Mouse (Mus musculus) liver, postnatal 0 days (tissue): ENCODE data around the gene Scgb1b20. TPM values are rescaled to one million over a fixed set of nuclear protein-coding genes. Genes with fewer than 3 reads are reported as not detected.
"Not testable (repeated sequence)": the region's sequence is repeated elsewhere in the genome, so short reads cannot be mapped to it uniquely, and the experiment has no call there.

ENCODE experiments used
- ATAC-seq: fragments of 200-750 bp; cut with Nextera tagmentation; 2 replicates; pipeline ENCODE4 v1.8.0; 2017; ENCODE audit warnings: mild to moderate bottlenecking, moderate library complexity
- DNase-seq: peaks from one replicate; pipeline ENCODE4 v3.0.0-alpha.2; 2016
- H3K27ac ChIP-seq: fragments of 300-500 bp; sonication (generic); 2 replicates; pipeline ENCODE4 v1.5.1; 2014; ENCODE audit warnings: antibody characterized with exemption, moderate library complexity, mild to moderate bottlenecking, low read depth
- H3K27me3 ChIP-seq: fragments of 300-500 bp; sonication (generic); 2 replicates; pipeline ENCODE4 v1.6.1; 2014; ENCODE audit warnings: low read length, control low read depth, mixed read lengths; ENCODE audit not compliant: insufficient read depth
- H3K36me3 ChIP-seq: fragments of 300-500 bp; sonication (generic); replicated peaks from 2 replicates; pipeline ENCODE4 v1.6.1; 2014; ENCODE audit warnings: mild to moderate bottlenecking, control low read depth, low read length, moderate library complexity, mixed read lengths; ENCODE audit not compliant: insufficient read depth
- H3K4me1 ChIP-seq: fragments of 300-500 bp; sonication (generic); 2 replicates; pipeline ENCODE4 v1.6.1; 2014; ENCODE audit warnings: antibody characterized with exemption, mild to moderate bottlenecking, control low read depth; ENCODE audit not compliant: insufficient read depth
- H3K4me2 ChIP-seq: fragments of 300-500 bp; sonication (generic); 2 replicates; pipeline ENCODE4 v1.6.1; 2014; ENCODE audit warnings: low read depth, mild to moderate bottlenecking, low read length, moderate library complexity, mixed read lengths
- H3K4me3 ChIP-seq: fragments of 300-500 bp; sonication (generic); 2 replicates; pipeline ENCODE4 v1.5.1; 2014; ENCODE audit warnings: low read depth, low read length
- H3K9ac ChIP-seq: fragments of 300-500 bp; sonication (generic); replicated peaks from 2 replicates; pipeline ENCODE4 v1.6.1; 2014; ENCODE audit warnings: mild to moderate bottlenecking, moderate library complexity
- H3K9me3 ChIP-seq: fragments of 300-500 bp; sonication (generic); 2 replicates; pipeline ENCODE4 v1.6.1; 2016; ENCODE audit warnings: mild to moderate bottlenecking, control low read depth, low read length, mixed read lengths
- CTCF ChIP-seq: sonication (generic); IDR thresholded peaks from 2 replicates; pipeline ENCODE4 v1.5.1; 2016; ENCODE audit warnings: antibody characterized with exemption, low read depth
- EP300 ChIP-seq: IDR thresholded peaks from 2 replicates; pipeline ENCODE4 v1.6.1; 2016; ENCODE audit warnings: antibody characterized with exemption, low read depth, mild to moderate bottlenecking
- WGBS: fragments of 180-500 bp; shearing (Covaris S2); extraction: QIAGEN DNeasy Blood & Tissue Kit; methylation state at CpG from one replicate; pipeline ENCODE4 v1.1.7; 2014; ENCODE audit not compliant: insufficient replicate concordance; 5-methylcytosine and 5-hydroxymethylcytosine counted together
- polyA plus RNA-seq: library from polyadenylated mRNA; unstranded; fragments of >200 nt; fragmentation: Nextera tagmentation; extraction: Ambion mirVana; gene quantifications from 2 replicates; pipeline ENCODE4 v1.2.1, GENCODE M21; 2015

Scgb1b20 gene
- not detected in 2 replicates for polyA plus RNA-seq

- not testable (repeated sequence) for ATAC-seq, DNase-seq, H3K4me2 ChIP-seq, H3K27me3 ChIP-seq, H3K4me1 ChIP-seq, H3K9me3 ChIP-seq, H3K27ac ChIP-seq, H3K4me3 ChIP-seq, H3K36me3 ChIP-seq, H3K9ac ChIP-seq
- WGBS, result 70% methylated on average over 4 of the region's 4 CpGs
Measured at GRCm38 (mm10) chr7:33372934-33373333, at the start of gene Scgb1b20. Gene Scgb1b20 (plus strand): TSS chr7:33373234.

GRCm38 (mm10) chr7:33366222-33366621 lies 6.8 kb upstream of the Scgb1b20 start, which contains the start of gene Scgb2b20:
Gene Scgb2b20 (minus strand): TSS chr7:33366322.
- H3K27me3 ChIP-seq, result not testable (repeated sequence)

GRCm38 (mm10) chr7:33399749-33400148 lies 26.7 kb downstream of the Scgb1b20 start:
- not testable (repeated sequence) for ATAC-seq, H3K9ac ChIP-seq, H3K27ac ChIP-seq, H3K4me1 ChIP-seq, H3K4me2 ChIP-seq, H3K27me3 ChIP-seq, H3K9me3 ChIP-seq, DNase-seq, H3K4me3 ChIP-seq, H3K36me3 ChIP-seq

More at GRCm38 (mm10) chr7:33366222-33366621, 6.8 kb upstream of the Scgb1b20 start, which contains the start of gene Scgb2b20:
- H3K9me3 ChIP-seq, H3K4me3 ChIP-seq, H3K4me1 ChIP-seq, H3K4me2 ChIP-seq, DNase-seq, H3K9ac ChIP-seq, ATAC-seq, H3K27ac ChIP-seq, H3K36me3 ChIP-seq: not testable (repeated sequence)
- WGBS, result 66% methylated on average over 2 of the region's 2 CpGs

GRCm38 (mm10) chr7:33401650-33402049 lies 28.6 kb downstream of the Scgb1b20 start:
- TF ChIP-seq EP300 (no peak), CTCF (no peak)
- no peaks in the 10 kb centered on the region for H3K36me3 ChIP-seq
- no peak for ATAC-seq
- H3K9me3 ChIP-seq, result no peaks in the 10 kb centered on the region
- 83% methylated on average over 1 of the region's 1 CpGs for WGBS
- no peak overlapping the region for H3K9ac ChIP-seq
- no peak overlapping the region for H3K4me2 ChIP-seq
- H3K27me3 ChIP-seq, result no peaks in the 10 kb centered on the region
- no peak overlapping the region for H3K27ac ChIP-seq
- no peak for DNase-seq
- H3K4me3 ChIP-seq, result no peak overlapping the region
- H3K4me1 ChIP-seq, result no peaks in the 10 kb centered on the region

GRCm38 (mm10) chr7:33409681-33410080 lies 36.6 kb downstream of the Scgb1b20 start:
- H3K9ac ChIP-seq, H3K4me3 ChIP-seq, H3K27ac ChIP-seq, H3K36me3 ChIP-seq, H3K9me3 ChIP-seq, H3K4me2 ChIP-seq, H3K27me3 ChIP-seq, ATAC-seq, DNase-seq, H3K4me1 ChIP-seq: not testable (repeated sequence)
- WGBS, result 38% methylated on average over 1 of the region's 1 CpGs

Other genes with a start within 250 kb of the Scgb1b20 start
- not detected in 2 replicates for gene Scgb2b18, start 199.4 kb upstream of the Scgb1b20 start, polyA plus RNA-seq
- not detected in 2 replicates for gene Scgb1b18, start 187.7 kb upstream of the Scgb1b20 start, polyA plus RNA-seq
- gene Scgb2b19, start 92.9 kb upstream of the Scgb1b20 start, polyA plus RNA-seq, result not detected in 2 replicates
- not detected in 2 replicates for gene Scgb1b19, start 85.9 kb upstream of the Scgb1b20 start, polyA plus RNA-seq
- not detected in 2 replicates for gene Scgb2b20, start 6.9 kb upstream of the Scgb1b20 start, polyA plus RNA-seq
- gene Scgb2b21, start 147.2 kb downstream of the Scgb1b20 start, polyA plus RNA-seq, result not detected in 2 replicates